Mouse (Mus musculus): ENCODE data around the gene Arhgap20.

DNA sequence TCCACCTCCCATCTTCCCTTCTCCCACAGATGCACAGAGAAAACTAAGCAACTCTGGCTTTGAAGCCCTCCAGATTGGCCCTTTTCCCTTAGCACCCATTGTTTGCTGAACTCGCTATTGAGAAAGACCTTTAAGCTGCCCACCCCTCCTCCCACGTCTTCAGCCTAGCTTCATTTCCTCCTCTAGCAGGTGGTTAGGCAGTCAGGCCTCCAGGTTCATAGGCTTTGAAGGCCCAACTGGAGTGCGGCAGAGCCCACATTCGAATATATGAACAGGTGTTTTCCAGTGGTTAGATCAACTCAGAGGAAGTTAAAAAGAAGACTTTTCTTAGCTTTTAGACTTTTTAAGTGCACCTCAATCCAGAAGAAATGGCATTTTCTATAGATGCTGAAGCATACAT, 101.5 kb downstream of the Arhgap20 start:
- TF ChIP-seq CTCF (IDR thresholded peaks at IDR 0.05; ENCODE audit: low read depth) (no peak), EP300 (IDR thresholded peaks at IDR 0.05; ENCODE audit: low read depth) (no peak)
